Mouse (Mus musculus): Measurements from ENCODE around the gene Fbxw20.
"Not testable (repeated sequence)": the region's sequence is repeated elsewhere in the genome, so short reads cannot be mapped to it uniquely, and the experiment has no call there.

The Fbxw20 gene

GRCm38 (mm10) chr9:109234654-109235053, at the start of gene Fbxw20:
TSS of gene Fbxw20 (minus strand) at chr9:109234754.
- DNase-seq (ENCODE audit: low read depth): no peak

- no peak for DNase-seq (ENCODE audit: low read depth)
Observed at GRCm38 (mm10) chr9:109263041-109263440, 28.5 kb upstream of the Fbxw20 start.

- DNase-seq (ENCODE audit: low read depth): no peak
Observed at GRCm38 (mm10) chr9:109218449-109218848, 16.1 kb downstream of the Fbxw20 start.

GRCm38 (mm10) chr9:109201347-109201746, 33.2 kb downstream of the Fbxw20 start:
- not testable (repeated sequence) for DNase-seq (ENCODE audit: low read depth)

GRCm38 (mm10) chr9:109200349-109200748, 34.2 kb downstream of the Fbxw20 start:
- no peak for DNase-seq (ENCODE audit: low read depth)

GRCm38 (mm10) chr9:109199353-109199752, 35.2 kb downstream of the Fbxw20 start:
- no peak for DNase-seq (ENCODE audit: low read depth)

- DNase-seq (ENCODE audit: low read depth): not testable (repeated sequence)
Observed at GRCm38 (mm10) chr9:109195875-109196274, 38.7 kb downstream of the Fbxw20 start, which contains the start of gene Fbxw13. TSS of gene Fbxw13 (minus strand) at chr9:109195975.

- no peak for DNase-seq (ENCODE audit: low read depth)
Observed at GRCm38 (mm10) chr9:109177208-109177607, 57.3 kb downstream of the Fbxw20 start.

- no peak for DNase-seq (ENCODE audit: low read depth)
Observed at GRCm38 (mm10) chr9:109176301-109176700, 58.3 kb downstream of the Fbxw20 start.
